Mouse (Mus musculus) MN1 (cell line): ENCODE measurements around the gene Vat1.
A peak's percentile ranks its signal among the peaks of the same experiment; 100 is the strongest.
"Not testable (repeated sequence)": the region's sequence is repeated elsewhere in the genome, so short reads cannot be mapped to it uniquely, and the experiment has no call there.

Source experiments
- DNase-seq: peaks from one replicate; pipeline ENCODE4 v3.0.0-alpha.2; 2016; ENCODE audit warnings: low spot score

Gene Vat1

DNA sequence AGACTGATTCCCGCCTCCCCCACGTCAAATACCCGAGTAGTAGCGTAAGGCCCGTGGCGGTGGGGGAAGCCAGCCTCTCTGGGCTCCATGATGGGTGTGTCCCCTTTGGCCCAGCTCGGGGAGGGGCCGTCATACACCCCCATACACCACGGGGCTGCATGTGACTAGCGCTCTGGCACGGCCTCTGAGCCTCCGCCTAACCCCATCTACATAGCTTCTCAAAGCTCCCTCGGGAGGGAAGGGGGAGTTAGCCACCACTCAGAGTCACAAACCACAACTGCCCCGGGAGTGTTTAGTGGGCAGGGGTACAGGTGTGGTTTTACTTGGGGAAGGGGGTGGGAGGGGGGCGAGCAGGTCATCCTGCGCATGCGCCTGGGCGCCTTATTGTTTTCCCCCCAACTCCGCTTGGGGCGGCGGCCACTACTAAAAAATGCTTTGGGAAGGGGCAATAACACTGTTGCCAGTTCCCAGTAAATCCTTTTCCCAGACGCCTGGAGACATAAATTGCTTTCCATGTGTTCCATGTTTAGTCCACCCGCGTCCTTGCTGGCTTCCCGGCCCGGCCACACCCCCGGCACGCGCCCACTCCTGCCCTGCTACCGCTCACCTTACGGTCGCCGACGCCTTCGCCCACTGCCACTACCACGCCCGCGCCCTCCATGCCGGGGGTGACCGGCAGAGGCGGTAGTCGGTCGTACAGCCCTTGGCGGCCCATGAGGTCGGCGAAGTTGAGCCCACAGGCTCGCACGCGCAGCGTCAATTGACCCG is 745 bp downstream of the Vat1 start:
- DNase-seq = peak; percentile 79

DNA sequence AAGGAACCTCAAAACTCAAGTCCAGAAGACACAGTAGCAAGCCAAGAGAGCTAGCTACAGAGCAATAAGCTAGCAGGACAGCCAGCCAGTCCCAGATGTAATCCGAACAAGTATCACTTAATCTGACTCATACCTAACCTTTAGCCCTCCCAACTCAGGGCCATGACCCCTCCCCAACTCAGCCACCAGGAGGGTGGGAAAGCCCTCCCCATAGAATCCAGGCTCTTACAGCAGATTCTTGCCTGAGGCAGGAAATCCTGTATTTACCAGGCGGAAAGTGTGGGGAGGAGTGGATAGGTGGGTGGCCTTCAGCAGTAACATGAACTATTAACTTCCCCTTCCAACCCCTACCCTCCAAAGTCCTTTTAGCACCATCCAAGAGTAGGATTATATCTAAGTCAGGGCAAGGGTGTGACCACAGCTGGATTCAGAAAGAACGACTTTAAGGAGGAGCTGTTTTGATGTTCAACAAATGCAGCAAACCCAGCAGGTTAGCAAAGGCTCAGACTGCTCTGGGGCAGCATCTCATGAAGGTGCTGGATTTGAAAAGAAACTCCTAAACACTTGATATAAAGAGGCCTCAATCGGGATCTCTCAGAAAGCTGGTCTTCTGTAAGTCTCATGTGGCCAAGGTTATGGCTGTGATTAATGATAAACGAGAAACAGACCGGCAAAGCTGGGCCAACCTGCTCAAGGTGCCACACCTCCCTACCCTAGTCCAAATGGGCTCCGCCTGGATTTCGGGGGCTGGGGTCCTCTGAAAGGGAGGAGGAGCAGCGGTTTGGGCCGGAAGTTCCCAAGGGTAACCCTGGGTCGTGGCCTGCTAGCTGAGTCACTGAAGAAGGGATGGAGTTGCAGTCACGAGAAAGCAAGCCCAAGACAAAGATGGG is 1.6 kb downstream of the Vat1 start, which contains the start of gene Rnd2:
Rnd2 (plus strand) TSS at position 789 of the 890 bp plus-strand sequence.
- no peak for DNase-seq

DNA sequence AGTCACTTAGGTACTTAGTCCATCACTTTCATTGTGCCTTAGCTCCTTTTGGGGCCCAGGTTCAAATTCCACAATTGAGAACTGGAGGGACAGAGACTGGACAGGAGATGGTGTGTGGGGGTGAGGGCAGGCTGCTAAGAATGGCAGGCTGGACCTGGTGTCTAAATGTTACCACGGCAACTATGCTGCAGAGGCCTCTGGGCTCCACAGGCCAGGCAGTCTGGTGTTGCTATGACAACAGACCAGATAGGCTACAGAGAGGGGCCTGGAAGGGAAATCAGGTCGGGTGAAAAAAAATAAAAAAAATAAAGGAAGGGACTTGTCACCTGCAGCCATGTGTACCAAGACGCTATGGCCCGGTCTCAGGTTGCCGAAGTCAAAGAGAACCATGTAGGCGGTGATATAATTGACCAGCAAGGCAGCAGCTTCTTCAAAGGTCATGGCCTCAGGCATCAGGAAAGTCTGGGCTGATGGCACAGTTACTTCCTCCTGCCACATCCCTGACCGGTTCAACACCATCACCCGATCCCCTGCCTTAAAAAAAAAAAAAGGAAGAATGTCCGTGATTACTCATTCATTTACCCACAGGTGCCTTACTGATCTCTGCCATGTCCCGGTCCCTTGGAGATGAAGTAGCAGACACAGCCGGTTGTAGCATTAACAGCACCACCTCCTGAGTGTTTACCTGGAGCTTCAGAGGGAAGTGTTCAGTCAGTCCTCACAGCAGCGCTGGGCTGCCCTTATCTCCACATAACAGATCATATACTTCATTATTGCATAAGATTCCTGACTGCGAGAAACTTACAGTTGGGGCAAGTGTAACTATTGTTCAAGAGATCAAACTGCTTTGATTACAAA is 3.2 kb downstream of the Vat1 start:
- peak; percentile 83 for DNase-seq

DNA sequence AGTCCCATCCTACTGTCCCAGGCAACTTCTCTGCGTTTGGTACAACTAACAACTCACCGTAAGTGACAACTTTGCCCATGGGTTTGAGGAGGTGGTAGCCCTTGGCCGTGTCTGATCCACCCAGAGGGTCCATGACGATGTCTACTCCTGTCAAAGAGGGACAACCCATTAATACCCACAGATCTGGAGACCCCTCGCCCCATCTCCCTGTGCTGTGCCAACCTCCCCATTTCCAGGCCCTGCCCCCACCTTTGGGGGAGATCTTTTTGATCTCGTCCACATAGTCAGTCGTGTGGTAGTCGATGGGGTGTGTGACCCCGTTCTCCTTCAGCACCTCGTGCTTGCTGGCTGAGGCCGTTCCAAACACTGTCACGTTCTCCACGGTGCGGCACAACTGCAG is 3.9 kb downstream of the Vat1 start:
- no peak for DNase-seq

DNA sequence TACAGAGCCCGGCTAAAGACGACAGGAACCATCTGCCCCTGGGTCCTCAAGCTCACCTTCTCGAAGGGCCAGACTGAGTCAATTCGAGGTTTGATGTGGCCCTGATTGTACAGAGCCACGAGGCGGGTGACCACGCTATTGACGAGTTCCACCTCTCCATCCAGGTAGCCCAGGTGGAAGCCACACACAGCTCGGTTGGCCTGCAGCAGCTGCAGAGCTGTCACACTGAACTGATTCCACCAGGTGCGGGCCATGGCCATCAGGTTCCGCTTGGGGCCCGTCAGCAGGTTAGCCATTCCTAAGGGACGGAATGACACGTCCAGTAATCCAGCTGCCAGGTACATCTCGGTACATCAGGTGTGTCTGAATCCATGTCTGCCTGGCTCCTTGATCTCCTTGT is 5.7 kb downstream of the Vat1 start:
- no peak for DNase-seq

DNA sequence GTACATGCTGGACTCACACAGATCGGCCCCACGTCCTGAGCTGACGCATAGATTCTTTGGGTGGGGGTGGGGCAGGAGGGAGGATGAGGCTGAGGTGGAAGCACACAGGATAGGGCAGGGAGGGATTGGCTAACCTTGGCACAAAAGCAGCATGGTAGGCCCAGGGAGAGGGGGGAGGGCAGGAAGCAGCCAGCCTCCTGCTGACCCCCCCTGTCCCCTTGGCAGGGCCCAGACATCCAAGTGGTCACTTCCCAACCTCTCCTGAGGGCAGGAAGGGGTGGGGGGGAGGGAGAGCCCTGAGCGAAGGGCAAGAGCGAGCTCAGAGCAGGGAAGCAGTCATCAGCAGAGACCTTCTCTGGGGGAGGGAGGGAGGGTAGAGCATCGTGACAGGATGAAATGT is 6.3 kb downstream of the Vat1 start:
- no peak for DNase-seq

DNA sequence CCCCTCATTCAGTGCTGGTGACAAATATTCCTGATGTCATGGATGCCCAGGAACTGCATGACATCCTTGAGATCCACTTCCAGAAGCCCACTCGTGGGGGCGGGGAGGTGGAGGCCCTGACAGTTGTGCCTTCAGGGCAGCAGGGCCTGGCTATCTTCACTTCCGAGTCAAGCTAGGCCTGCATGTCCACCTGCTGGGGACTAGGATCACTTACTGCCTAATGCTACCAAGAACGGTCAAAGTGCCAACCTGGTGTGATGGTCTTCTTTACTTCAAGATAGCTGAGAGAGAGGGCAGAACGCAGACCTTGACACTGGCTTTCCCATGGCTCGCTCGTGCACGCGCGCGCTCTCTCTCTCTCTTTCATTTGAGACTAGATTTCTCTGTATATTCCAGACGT is 7.8 kb downstream of the Vat1 start:
- DNase-seq = no peak

DNA sequence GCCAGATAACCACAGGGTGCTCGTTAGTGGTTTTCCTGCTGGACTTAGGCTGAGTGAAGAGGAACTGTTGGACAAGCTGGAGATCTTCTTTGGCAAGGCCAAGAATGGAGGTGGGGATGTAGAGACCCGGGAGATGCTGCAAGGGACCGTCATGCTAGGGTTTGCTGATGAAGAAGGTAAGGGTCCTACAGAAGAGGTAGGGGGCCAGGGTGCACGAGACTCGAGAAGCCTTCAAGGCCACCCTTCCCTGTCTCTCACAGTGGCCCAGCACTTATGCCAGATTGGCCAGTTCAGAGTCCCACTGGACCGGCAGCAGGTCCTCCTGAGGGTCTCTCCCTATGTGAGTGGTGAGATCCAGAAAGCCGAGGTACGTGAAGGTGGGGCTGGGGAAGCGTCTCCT is 8.4 kb downstream of the Vat1 start:
- no peak for DNase-seq

DNA sequence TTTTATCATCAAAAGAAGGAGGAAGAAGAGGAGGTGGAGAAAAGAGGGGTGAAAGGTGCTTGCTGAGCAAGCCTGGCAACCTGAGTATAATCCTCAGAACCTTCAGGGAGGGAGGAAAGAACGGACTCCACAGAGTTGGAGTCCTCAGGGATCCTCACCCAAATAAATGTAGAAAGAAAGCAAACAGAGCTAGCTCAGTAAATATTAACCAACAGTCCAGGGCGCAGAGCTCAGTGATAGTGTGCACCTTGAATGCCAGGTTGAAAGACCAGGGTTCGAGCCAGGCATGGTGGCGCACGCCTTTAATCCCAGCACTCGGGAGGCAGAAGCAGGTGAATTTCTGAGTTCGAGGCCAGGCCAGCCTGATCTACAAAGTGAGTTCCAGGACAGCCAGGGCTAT is 10.4 kb downstream of the Vat1 start:
- no peak for DNase-seq

DNA sequence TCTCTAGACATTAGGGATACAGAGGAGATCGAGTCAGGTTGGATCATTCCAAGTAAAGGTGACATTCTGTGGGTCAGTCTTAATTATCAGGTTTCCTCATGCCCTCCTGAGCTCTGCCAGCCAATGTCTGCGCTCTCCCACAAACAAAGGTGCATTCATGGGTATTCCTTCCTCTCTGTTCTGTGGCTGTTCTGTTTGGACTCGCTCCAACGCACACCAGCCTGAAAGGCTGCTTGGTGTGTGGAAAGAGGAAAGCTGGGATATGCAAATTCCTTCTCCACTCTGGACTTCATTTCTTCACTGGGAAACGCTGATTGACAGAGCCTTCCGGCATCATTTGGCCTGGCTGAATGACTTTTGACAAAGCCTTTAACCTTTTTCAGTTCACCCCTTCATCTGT is 11.3 kb downstream of the Vat1 start:
- DNase-seq = no peak

DNA sequence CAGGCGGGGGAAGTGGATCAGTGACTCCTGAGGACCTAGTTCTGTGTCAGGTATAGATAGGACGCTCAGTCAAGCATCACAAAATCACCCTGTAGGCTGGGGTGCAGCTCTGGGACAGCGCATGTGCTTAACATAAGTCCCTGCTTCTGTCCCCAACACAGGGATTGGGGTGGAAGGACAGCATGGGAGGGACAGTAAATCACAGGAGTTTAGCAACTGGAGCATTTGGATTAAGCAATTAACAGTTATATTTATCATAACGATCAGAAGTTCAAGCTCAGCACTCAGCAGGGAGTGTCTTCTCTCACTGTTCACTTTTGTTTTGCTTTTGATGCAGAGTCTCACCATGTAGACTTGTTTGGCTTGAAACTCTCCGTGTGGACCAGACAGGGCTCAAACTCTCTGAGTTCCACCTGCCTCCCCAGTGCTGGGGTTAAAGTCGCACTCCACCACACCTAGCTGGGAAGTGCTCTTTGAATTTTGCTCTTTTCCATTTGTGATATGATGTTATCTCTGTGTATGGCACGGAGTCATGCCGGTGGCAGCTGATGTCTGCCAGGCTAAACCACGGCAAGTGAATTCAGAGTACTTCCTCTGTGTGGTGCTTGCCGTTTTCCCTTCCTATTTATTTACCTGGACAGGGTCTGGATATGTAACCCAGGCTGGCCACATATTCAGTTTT is 13.8 kb downstream of the Vat1 start:
- no peak for DNase-seq

DNA sequence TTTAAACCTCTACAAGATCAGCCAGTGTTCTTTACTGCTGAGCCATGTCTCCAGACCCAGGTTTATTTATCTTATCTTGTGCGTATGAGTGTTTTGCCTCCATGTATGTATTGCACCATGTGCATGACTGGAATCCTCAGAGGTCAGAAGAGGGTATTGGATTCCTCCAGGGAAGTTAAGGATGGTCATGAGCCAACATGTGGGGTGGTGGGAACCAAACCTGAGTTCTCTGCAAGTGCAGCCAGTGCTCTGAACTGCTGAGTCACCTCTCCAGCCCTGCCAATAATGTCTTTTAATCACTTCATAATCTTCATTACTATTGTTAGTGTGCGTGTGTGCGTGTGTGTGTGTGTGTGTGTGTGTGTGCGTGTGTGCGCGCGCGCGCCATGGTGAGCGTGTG is 14.5 kb downstream of the Vat1 start:
- no peak for DNase-seq

DNA sequence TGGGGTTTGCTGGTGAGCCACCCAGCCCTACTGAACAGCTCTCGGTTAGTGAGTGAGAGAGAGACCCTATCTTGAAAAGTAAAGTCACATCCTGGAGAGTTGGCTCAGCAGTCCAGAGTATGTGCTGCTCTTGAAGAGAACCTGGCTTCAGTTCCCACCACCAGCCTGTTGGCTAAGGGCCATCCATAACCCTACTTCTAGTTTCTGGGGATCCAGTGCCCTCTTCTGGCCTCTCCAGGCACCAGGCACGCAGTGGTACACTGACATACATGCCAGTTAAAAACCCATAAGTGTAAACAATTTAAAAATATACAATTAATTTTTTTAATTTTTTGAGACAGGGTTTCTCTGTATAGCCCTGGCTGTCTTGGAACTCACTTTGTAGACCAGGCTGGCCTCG is 15.6 kb downstream of the Vat1 start:
- no peak for DNase-seq

DNA sequence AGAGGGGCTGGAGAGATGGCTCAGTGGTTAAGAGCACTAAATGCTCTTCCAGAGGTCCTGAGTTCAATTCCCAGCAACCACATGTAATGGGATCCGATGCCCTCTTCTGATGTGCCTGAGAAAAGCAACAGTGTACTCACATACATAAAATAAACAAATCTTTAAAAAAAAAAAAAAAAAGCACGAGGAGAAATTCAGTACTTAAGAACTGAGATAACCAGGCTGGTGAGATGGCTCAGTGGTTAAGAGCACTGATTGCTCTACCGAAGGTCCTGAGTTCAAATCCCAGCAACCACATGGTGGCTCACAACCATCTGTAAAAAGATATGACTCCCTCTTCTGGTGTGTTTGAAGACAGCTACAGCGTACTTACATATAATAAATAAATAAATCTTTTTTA is 16.4 kb downstream of the Vat1 start:
- not testable (repeated sequence) for DNase-seq

DNA sequence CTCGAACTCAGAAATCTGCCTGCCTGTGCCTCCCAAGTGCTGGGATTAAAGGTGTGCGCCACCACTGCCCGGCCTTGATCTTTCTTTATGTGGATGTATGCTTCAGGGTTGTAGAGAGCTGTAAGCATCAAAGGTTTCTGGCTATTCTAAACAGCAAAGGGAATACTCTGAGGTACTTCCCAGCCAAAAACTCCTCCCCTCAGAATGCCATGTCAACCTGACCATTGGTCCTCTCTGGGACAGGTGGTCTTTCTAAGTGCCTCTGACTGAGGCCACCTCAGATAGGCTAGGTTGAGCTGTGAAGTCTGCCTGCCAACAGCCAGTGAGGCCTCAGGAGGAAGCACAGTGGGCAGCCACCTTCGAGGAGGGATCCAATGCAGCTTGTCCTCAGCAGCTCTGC is 17.1 kb downstream of the Vat1 start:
- DNase-seq = no peak

DNA sequence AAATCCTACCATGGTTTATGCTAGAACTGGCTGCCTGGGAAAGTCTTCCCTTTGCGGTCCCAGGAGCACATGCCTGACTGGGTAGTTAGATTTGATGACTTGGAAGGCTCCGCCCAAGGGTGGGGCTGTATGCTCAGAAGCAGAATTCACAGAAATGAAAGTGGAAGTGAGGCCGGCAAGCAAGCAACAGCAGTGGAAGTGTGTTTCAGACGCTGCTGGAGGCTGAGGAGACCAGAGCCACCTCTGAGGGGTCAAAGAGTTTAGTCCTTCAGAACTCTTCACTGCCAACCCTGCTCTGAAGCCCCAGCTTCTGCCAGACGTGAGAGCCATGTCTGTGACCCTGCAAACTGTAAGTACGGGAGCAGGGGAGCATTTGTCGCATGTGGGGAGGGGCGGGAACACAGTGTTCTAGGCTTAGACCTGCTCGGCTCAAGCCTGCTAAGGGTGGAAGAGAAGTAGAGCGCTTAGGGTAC is 17.7 kb downstream of the Vat1 start, which contains the start of gene Ifi35:
Ifi35 (plus strand) TSS at position 134 of the 473 bp plus-strand sequence.
- peak; percentile 90 for DNase-seq

DNA sequence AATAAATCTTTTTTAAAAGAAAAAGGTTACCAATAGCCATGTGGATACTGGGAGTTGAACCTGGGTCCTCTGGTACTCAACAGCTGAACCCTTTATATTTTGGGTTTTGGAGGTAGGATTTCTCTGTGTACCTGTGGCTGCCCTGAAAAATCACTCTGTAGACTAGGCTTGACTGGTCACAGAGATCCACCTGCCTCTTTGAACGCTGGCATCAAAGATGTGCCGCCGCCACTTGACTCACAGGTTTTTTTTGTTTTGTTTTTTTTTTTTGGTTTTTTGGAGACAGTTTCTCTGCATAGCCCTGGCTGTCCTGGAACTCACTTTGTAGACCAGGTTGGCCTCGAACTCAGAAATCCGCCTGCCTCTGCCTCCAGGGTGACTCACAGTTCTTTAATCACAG is 18.2 kb downstream of the Vat1 start:
- DNase-seq = no peak

DNA sequence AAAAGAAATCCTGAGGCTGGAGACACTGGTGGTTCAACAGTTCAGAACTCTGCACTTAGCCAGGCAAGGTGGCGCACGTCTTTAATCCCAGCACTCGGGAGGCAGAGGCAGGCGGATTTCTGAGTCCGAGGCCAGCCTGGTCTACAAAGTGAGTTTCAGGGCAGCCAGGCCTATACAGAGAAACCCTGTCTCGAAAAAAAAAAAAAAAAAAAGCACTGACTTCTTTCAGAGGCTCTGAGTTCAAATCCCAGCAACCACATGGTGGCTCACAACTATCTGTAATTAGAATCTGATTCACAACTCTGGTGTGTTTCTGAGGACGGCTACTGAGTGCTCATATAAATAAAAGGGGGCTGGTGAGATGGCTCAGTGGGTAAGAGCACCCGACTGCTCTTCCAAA is 19.2 kb downstream of the Vat1 start:
- DNase-seq = not testable (repeated sequence)

DNA sequence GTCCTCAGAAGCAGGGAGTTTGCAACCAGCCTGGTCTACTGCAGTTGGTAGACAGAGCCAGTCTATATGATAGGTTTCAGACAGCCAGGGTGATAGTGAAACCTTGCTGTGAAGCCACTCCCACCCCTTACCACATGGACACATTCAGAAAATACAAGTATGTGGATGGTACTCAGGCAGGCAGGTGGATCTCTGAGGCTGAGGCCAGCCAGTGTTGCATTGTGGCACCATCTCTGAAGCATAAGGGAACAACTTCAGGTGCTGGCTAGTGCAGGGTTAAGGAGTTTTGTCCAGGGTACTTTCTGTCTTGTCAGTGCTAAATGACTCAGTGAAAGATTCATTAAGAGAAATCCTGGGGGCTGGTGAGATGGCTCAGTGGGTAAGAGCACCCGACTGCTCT is 19.7 kb downstream of the Vat1 start:
- DNase-seq = no peak

DNA sequence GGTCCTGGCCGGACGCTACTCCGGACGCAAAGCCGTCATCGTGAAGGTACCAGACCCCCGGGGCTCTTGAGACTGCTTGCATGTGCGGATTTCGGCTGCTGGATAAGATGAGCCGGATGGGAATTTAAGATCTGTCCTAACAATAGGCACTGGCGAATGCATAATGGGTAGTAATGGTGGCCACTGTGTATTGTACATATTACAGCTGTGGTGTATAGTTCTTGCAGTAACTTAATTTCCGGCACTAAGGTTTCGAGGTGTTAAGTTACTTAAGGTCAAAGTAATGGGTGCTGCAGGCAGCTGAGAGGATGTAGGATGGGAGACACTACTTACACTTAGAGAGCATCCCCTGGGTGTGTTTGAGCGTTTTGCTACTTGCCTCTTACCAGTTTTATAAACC is 23.3 kb downstream of the Vat1 start:
- DNase-seq = no peak

DNA sequence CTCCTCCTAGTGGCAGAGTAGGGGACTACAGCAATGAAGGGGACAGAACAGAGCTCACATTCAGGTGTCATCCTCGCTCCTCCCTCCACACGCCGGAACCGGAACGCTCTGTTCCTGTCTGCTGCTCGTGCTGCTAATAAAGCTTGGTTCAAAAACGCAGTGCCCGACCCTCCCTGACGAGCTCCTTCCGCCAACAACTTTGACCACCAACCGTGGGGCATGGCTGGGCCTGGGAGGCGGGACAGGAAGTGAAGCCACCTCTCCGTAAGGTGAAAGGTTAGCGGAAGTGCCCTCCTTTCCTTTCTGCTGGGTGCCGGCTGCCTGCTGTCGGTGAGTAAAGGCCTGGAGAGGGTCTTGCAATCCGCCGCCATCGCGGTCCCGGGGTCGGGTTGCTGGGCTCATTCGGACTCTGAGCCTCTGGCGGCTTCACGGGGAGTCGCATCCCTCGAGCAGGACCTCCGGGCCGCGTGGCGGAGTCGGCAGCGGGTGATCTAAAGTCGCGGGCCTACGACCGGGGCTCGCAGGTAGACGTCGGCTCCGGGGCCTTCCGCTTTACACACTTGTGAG is 23.8 kb downstream of the Vat1 start, which contains the start of gene Rpl27:
Rpl27 (plus strand) TSS at position 172 of the 567 bp plus-strand sequence.
- DNase-seq = peak; percentile 98
